ENCODE assay signal across 32 mouse cellular contexts in genomic region chr4:154661256-154661655, GRCm38 (mm10). TPM values are rescaled to one million over a fixed set of nuclear protein-coding genes. Genes with fewer than 3 reads are reported as not detected.
DNase-seq lines count a peak whose midpoint lies in the region; ATAC-seq lines count a peak whose summit lies in the region.
"Had no signal": no experiment of that assay in that cellular context is flagged by ENCODE, and none has a peak within 500 bp of the region (broad histone marks: within the 10 kb centered on the region; RNA-seq: fewer than 3 reads in every experiment).

No protein-coding gene starts in this region.

- no peaks in the 10 kb centered on the region for H3K9me3 ChIP-seq in limb, embryonic 10.5 days (replicated peaks)
- H3K9me3 ChIP-seq in forebrain, embryonic 12.5 days: no peaks in the 10 kb centered on the region
- no peaks in the 10 kb centered on the region for H3K9me3 ChIP-seq in liver, embryonic 12.5 days (replicated peaks)
- H3K9me3 ChIP-seq: embryonic facial prominence, embryonic 10.5 days; embryonic facial prominence, embryonic 13.5 days; forebrain, embryonic 13.5 days; heart, embryonic 12.5 days; heart, embryonic 15.5 days; hindbrain, embryonic 10.5 days; hindbrain, embryonic 13.5 days; intestine, embryonic 15.5 days had no signal

- no peak overlapping the region for H3K4me3 ChIP-seq in limb, embryonic 10.5 days
- no peak overlapping the region for H3K4me3 ChIP-seq in forebrain, embryonic 12.5 days (replicated peaks)
- no peak overlapping the region for H3K4me3 ChIP-seq in liver, embryonic 12.5 days
- H3K4me3 ChIP-seq: embryonic facial prominence, embryonic 10.5 days; embryonic facial prominence, embryonic 13.5 days; erythroblast, embryonic 14.5 days; forebrain, embryonic 13.5 days; heart, embryonic 12.5 days; heart, embryonic 15.5 days; hindbrain, embryonic 10.5 days; hindbrain, embryonic 13.5 days; intestine, embryonic 15.5 days had no signal

- H3K9ac ChIP-seq in forebrain, embryonic 12.5 days: no peak overlapping the region
- H3K9ac ChIP-seq in liver, embryonic 12.5 days: no peak overlapping the region
- H3K9ac ChIP-seq: embryonic facial prominence, embryonic 13.5 days; forebrain, embryonic 13.5 days; heart, embryonic 12.5 days; heart, embryonic 15.5 days; hindbrain, embryonic 13.5 days; intestine, embryonic 15.5 days had no signal

- 34% methylated on average over 6 of the region's 6 CpGs for WGBS in limb, embryonic 10.5 days
- 42% methylated on average over 6 of the region's 6 CpGs for WGBS in forebrain, embryonic 12.5 days
- 47% methylated on average over 6 of the region's 6 CpGs for WGBS in liver, embryonic 12.5 days (ENCODE audit: insufficient replicate concordance)

- H3K4me1 ChIP-seq in limb, embryonic 10.5 days: peaks cover 90% of the 10 kb centered on the region
- no peaks in the 10 kb centered on the region for H3K4me1 ChIP-seq in forebrain, embryonic 12.5 days
- H3K4me1 ChIP-seq in liver, embryonic 12.5 days: no peaks in the 10 kb centered on the region
- H3K4me1 ChIP-seq: forebrain, embryonic 13.5 days; heart, embryonic 12.5 days; heart, embryonic 15.5 days; intestine, embryonic 15.5 days had no signal

- H3K36me3 ChIP-seq in limb, embryonic 10.5 days: no peaks in the 10 kb centered on the region
- H3K36me3 ChIP-seq in forebrain, embryonic 12.5 days (replicated peaks): no peaks in the 10 kb centered on the region
- no peaks in the 10 kb centered on the region for H3K36me3 ChIP-seq in liver, embryonic 12.5 days
- H3K36me3 ChIP-seq: embryonic facial prominence, embryonic 10.5 days; embryonic facial prominence, embryonic 13.5 days; heart, embryonic 12.5 days; heart, embryonic 15.5 days; hindbrain, embryonic 10.5 days; hindbrain, embryonic 13.5 days; intestine, embryonic 15.5 days had no signal

- ATAC-seq in forebrain, embryonic 12.5 days (ENCODE audit: low FRiP score): no peak
- ATAC-seq in liver, embryonic 12.5 days: no peak
- ATAC-seq: forebrain, embryonic 13.5 days; forebrain, embryonic 16.5 days; hindbrain, embryonic 16.5 days; intestine, embryonic 15.5 days had no signal

- peaks cover 24% of the 10 kb centered on the region for H3K27me3 ChIP-seq in limb, embryonic 10.5 days (ENCODE audit: low read depth, poor library complexity, severe bottlenecking)
- H3K27me3 ChIP-seq in forebrain, embryonic 12.5 days: peaks cover 8% of the 10 kb centered on the region
- peaks cover 23% of the 10 kb centered on the region for H3K27me3 ChIP-seq in liver, embryonic 12.5 days (replicated peaks)
- H3K27me3 ChIP-seq: CH12.LX; intestine, embryonic 15.5 days had no signal

- peak; percentile 34 for DNase-seq in embryo, embryonic 10.5 days (ENCODE audit: low spot score)
- DNase-seq in embryo, embryonic 10 days (ENCODE audit: low spot score): no peak
- peak; percentile 74 for DNase-seq in ES-CJ7 (ENCODE audit: low read depth, low spot score)
- DNase-seq in R1 (ENCODE audit: low read depth, low spot score): peak; percentile 86
- DNase-seq in limb, embryonic 10.5 days (ENCODE audit: low spot score): no peak
- DNase-seq: adrenal gland, adult 2 months; adrenal gland, postnatal 36 days; B cell, adult 2 months; cerebellum, adult 11 months; cerebellum, adult 2 months; cerebellum, adult 9-11 months; cerebellum, postnatal 25 days; gastrocnemius, postnatal 10 days; gastrocnemius, postnatal 36 days; heart, adult 18-20 months; heart, postnatal 10 days; heart, postnatal 36 days; kidney, adult 11 months had no signal

- no peak overlapping the region for H3K4me2 ChIP-seq in forebrain, embryonic 12.5 days
- no peak overlapping the region for H3K4me2 ChIP-seq in liver, embryonic 12.5 days
- H3K4me2 ChIP-seq: embryonic facial prominence, embryonic 13.5 days; forebrain, embryonic 13.5 days; heart, embryonic 12.5 days; heart, embryonic 15.5 days; hindbrain, embryonic 13.5 days; intestine, embryonic 15.5 days had no signal

- H3K27ac ChIP-seq in limb, embryonic 10.5 days: 0 out of 2 replicates have a peak overlapping the region, but pooled peaks have one; percentile 38
- no peak overlapping the region for H3K27ac ChIP-seq in forebrain, embryonic 12.5 days
- no peak overlapping the region for H3K27ac ChIP-seq in liver, embryonic 12.5 days
- H3K27ac ChIP-seq: embryonic facial prominence, embryonic 10.5 days; embryonic facial prominence, embryonic 13.5 days; forebrain, embryonic 13.5 days; heart, embryonic 15.5 days; hindbrain, embryonic 10.5 days; hindbrain, embryonic 13.5 days; intestine, embryonic 15.5 days had no signal

RNA-seq across cellular contexts. Expression of gene Actrt2, which starts 6.4 kb away (rescaled TPM):
- polyA plus RNA-seq in limb, embryonic 10.5 days (2016; fragmentation: Nextera tagmentation; extraction: Ambion mirVana): not detected in 2 replicates
- polyA plus RNA-seq in forebrain, embryonic 12.5 days (2016; fragmentation: Nextera tagmentation; extraction: Ambion mirVana): not detected in 2 replicates
- not detected in 2 replicates for polyA plus RNA-seq in liver, embryonic 12.5 days (2016; fragmentation: Nextera tagmentation; extraction: Ambion mirVana)
- polyA plus RNA-seq: adrenal gland, adult 2 months; cerebellum, adult 2 months; embryonic facial prominence, embryonic 10.5 days; embryonic facial prominence, embryonic 13.5 days; erythroblast, embryonic 14.5 days; forebrain, embryonic 13.5 days; forebrain, embryonic 16.5 days; heart, embryonic 12.5 days; heart, embryonic 15.5 days; hindbrain, embryonic 10.5 days; hindbrain, embryonic 13.5 days; hindbrain, embryonic 16.5 days; intestine, embryonic 15.5 days had no signal

RNA-seq across cellular contexts. Expression of gene Prdm16, which starts 24.6 kb away (rescaled TPM):
- 67.4 and 93.9 TPM in 2 replicates for polyA plus RNA-seq in limb, embryonic 10.5 days (2016; fragmentation: Nextera tagmentation; extraction: Ambion mirVana)
- 40.5 and 49.4 TPM in 2 replicates for polyA plus RNA-seq in forebrain, embryonic 12.5 days (2016; fragmentation: Nextera tagmentation; extraction: Ambion mirVana)
- polyA plus RNA-seq in liver, embryonic 12.5 days (2016; fragmentation: Nextera tagmentation; extraction: Ambion mirVana): 2.4 and 2.7 TPM in 2 replicates

Comparison
In these comparisons a context has a peak if more than half of its experiments do, and no peak if none do; other contexts are left out.
1. DNase-seq: peak in embryo, embryonic 10.5 days (single experiment), ES-CJ7 (single experiment) and R1 (single experiment); none in embryo, embryonic 10 days (single experiment) and limb, embryonic 10.5 days (single experiment).
2. RNA of gene Prdm16, which starts 24.6 kb away (polyA plus RNA-seq): 67.4 to 93.9 TPM in limb, embryonic 10.5 days and 40.5 to 49.4 TPM in forebrain, embryonic 12.5 days; 2.4 to 2.7 TPM in liver, embryonic 12.5 days; every median in the first group is over 10 times any median in the second.